15 mouse cellular contexts compared by ENCODE assay signal in the genomic region with DNA sequence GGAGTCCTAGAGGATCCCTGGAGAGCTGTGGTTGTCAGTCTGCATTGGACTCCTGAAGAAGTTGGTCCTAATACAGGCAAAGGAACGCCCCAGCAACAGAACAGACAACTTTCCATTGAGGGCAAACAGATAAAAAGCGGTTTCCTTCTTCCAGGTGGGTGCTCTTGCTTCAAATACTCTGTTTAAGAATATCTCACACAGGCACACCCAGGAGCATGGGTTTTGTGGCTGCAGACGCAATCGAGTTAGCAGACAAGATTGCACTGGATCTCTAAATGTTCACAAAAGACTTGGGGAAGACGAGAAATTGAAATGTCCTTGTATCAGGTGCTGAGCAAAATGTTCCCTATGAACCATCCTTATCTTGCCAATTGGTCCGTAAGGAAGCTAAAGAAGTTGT.
"Had no signal": no experiment of that assay in that cellular context is flagged by ENCODE, and none has a peak within 500 bp of the region (broad histone marks: within the 10 kb centered on the region; RNA-seq: fewer than 3 reads in every experiment).

No protein-coding gene starts in this region.

- H3K27ac ChIP-seq: neural tube, embryonic 12.5 days; neural tube, embryonic 13.5 days; neural tube, embryonic 15.5 days; stomach, embryonic 15.5 days; stomach, postnatal 0 days had no signal

- H3K4me1 ChIP-seq: stomach, embryonic 15.5 days had no signal

- H3K27me3 ChIP-seq: stomach, embryonic 15.5 days had no signal

- DNase-seq: right cerebral cortex, adult 18-20 months; right cerebral cortex, postnatal 14 days; right cerebral cortex, postnatal 25 days; right cerebral cortex, postnatal 4 days; spleen, adult 18-20 months; thymus, adult 18-20 months; thymus, adult 2 months; thymus, postnatal 25 days; thymus, postnatal 36 days; thymus, postnatal 4 days had no signal

- H3K4me3 ChIP-seq: neural tube, embryonic 12.5 days; neural tube, embryonic 13.5 days; neural tube, embryonic 15.5 days; stomach, embryonic 15.5 days had no signal

- H3K9ac ChIP-seq: neural tube, embryonic 12.5 days; neural tube, embryonic 13.5 days; neural tube, embryonic 15.5 days; stomach, embryonic 15.5 days had no signal

- H3K9me3 ChIP-seq: neural tube, embryonic 12.5 days; neural tube, embryonic 13.5 days; neural tube, embryonic 15.5 days; stomach, embryonic 15.5 days had no signal

- H3K36me3 ChIP-seq: neural tube, embryonic 12.5 days; neural tube, embryonic 13.5 days; neural tube, embryonic 15.5 days; stomach, embryonic 15.5 days had no signal
